Mouse (Mus musculus): ENCODE results near the gene Tsks. TPM values are rescaled to one million over a fixed set of nuclear protein-coding genes. Genes with fewer than 3 reads are reported as not detected.

Gene Tsks
- polyA plus RNA-seq, 1 experiment from 2014 or later: not detected

- Histone ChIP-seq H3K4me1 (peaks cover 30% of the 10 kb centered on the region), H3K4me3 (no peak overlapping the region), H3K27ac (no peak overlapping the region), H3K9me3 (replicated peaks) (no peaks in the 10 kb centered on the region), H3K36me3 (no peaks in the 10 kb centered on the region), H3K4me2 (no peak overlapping the region), H3K27me3 (replicated peaks) (peaks cover 7% of the 10 kb centered on the region; the same call in 1 of the 2 replicates), H3K9ac (no peak overlapping the region)
- ATAC-seq: no peak
- 65% methylated on average over 5 of the region's 5 CpGs for WGBS (ENCODE audit: insufficient replicate concordance)
These were observed 19.8 kb downstream of the Tsks start for GRCm38 (mm10) chr7:44962831-44963230.

- peaks cover 7% of the 10 kb centered on the region; the same call in 1 of the 2 replicates for H3K27me3 ChIP-seq (replicated peaks)
- 87% methylated on average over 13 of the region's 13 CpGs for WGBS (ENCODE audit: insufficient replicate concordance)
- ATAC-seq: no peak
These were observed 22.0 kb downstream of the Tsks start for GRCm38 (mm10) chr7:44964990-44965389.

GRCm38 (mm10) chr7:44965975-44966374, 23.0 kb downstream of the Tsks start:
- no peak overlapping the region for H3K9ac ChIP-seq
- H3K9me3 ChIP-seq (replicated peaks): no peaks in the 10 kb centered on the region
- peaks cover 4% of the 10 kb centered on the region; the same call in 1 of the 2 replicates for H3K27me3 ChIP-seq (replicated peaks)
- peaks cover 40% of the 10 kb centered on the region for H3K4me1 ChIP-seq
- H3K36me3 ChIP-seq: no peaks in the 10 kb centered on the region
- no peak for ATAC-seq
- no peak overlapping the region for H3K4me2 ChIP-seq
- H3K27ac ChIP-seq: no peak overlapping the region
- H3K4me3 ChIP-seq: no peak overlapping the region
- 59% methylated on average over 7 of the region's 7 CpGs for WGBS (ENCODE audit: insufficient replicate concordance)

More at GRCm38 (mm10) chr7:44964990-44965389, 22.0 kb downstream of the Tsks start:
- Histone ChIP-seq H3K27ac (no peak overlapping the region), H3K4me2 (no peak overlapping the region), H3K9ac (no peak overlapping the region), H3K36me3 (no peaks in the 10 kb centered on the region), H3K9me3 (replicated peaks) (no peaks in the 10 kb centered on the region), H3K4me3 (no peak overlapping the region), H3K4me1 (peaks cover 31% of the 10 kb centered on the region)

- no peak for ATAC-seq
- Histone ChIP-seq H3K27ac (no peak overlapping the region), H3K36me3 (no peaks in the 10 kb centered on the region), H3K4me2 (no peak overlapping the region), H3K9me3 (replicated peaks) (no peaks in the 10 kb centered on the region), H3K27me3 (replicated peaks) (0 out of 2 replicates have a peak, but pooled peaks cover 10% of the 10 kb centered on the region), H3K9ac (no peak overlapping the region), H3K4me1 (peaks cover 47% of the 10 kb centered on the region), H3K4me3 (no peak overlapping the region)
- WGBS (ENCODE audit: insufficient replicate concordance): 51% methylated on average over 15 of the region's 15 CpGs
These were observed 23.6 kb downstream of the Tsks start for GRCm38 (mm10) chr7:44966638-44967037.

- no peaks in the 10 kb centered on the region for H3K9me3 ChIP-seq (replicated peaks)
- whole genome bisulfite sequencing (ENCODE audit: insufficient replicate concordance): under 1% methylated on average over 36 of the region's 36 CpGs
- peak; percentile 87 for ATAC-seq
- peak overlapping the region; percentile 55 for H3K4me3 ChIP-seq
- H3K4me2 ChIP-seq: peak overlapping the region; percentile 82
- H3K9ac ChIP-seq: peak overlapping the region; percentile 47
- peaks cover 57% of the 10 kb centered on the region for H3K4me1 ChIP-seq
- peaks cover 2% of the 10 kb centered on the region; the same call in 1 of the 2 replicates for H3K36me3 ChIP-seq
- peak overlapping the region; percentile 63; the same call in 1 of the 2 replicates for H3K27ac ChIP-seq
- H3K27me3 ChIP-seq (replicated peaks): 0 out of 2 replicates have a peak, but pooled peaks cover 10% of the 10 kb centered on the region
These were observed 27.3 kb downstream of the Tsks start for GRCm38 (mm10) chr7:44970231-44970691.

GRCm38 (mm10) chr7:44971142-44971541, 28.1 kb downstream of the Tsks start:
- Histone ChIP-seq H3K4me1 (peaks cover 66% of the 10 kb centered on the region), H3K4me3 (peak overlapping the region; percentile 55; the same call in 1 of the 2 replicates), H3K9me3 (replicated peaks) (no peaks in the 10 kb centered on the region), H3K36me3 (peaks cover 10% of the 10 kb centered on the region), H3K9ac (no peak overlapping the region), H3K27me3 (replicated peaks) (0 out of 2 replicates have a peak, but pooled peaks cover 10% of the 10 kb centered on the region), H3K4me2 (peak overlapping the region; percentile 82), H3K27ac (no peak overlapping the region)
- 53% methylated on average over 7 of the region's 7 CpGs for WGBS (ENCODE audit: insufficient replicate concordance)
- no peak for ATAC-seq

- Histone ChIP-seq H3K4me2 (peak overlapping the region; percentile 68), H3K4me1 (peaks cover 51% of the 10 kb centered on the region), H3K9me3 (replicated peaks) (no peaks in the 10 kb centered on the region), H3K4me3 (peak overlapping the region; percentile 40), H3K27me3 (replicated peaks) (0 out of 2 replicates have a peak, but pooled peaks cover 10% of the 10 kb centered on the region), H3K36me3 (peaks cover 35% of the 10 kb centered on the region), H3K9ac (peak overlapping the region; percentile 38; the same call in 1 of the 2 replicates), H3K27ac (peak overlapping the region; percentile 58; the same call in 1 of the 2 replicates)
- WGBS (ENCODE audit: insufficient replicate concordance): 49% methylated on average over 14 of the region's 14 CpGs
- ATAC-seq: no peak
These were observed 30.6 kb downstream of the Tsks start for GRCm38 (mm10) chr7:44973415-44974130.

GRCm38 (mm10) chr7:44974383-44975116, 31.5 kb downstream of the Tsks start, which contains the start of gene Cpt1c:
Gene Cpt1c, minus strand, starts transcription at chr7:44974851.
- H3K27ac ChIP-seq: peak within 1 kb of the TSS; percentile 59
- H3K9ac ChIP-seq: peak within 1 kb of the TSS; percentile 47
- H3K4me3 ChIP-seq: peak within 1 kb of the TSS; percentile 40
- peaks cover 51% of the 10 kb centered on the region for H3K4me1 ChIP-seq
- peak within 1 kb of the TSS; percentile 68 for H3K4me2 ChIP-seq
- WGBS (ENCODE audit: insufficient replicate concordance): 7% methylated on average over 22 of the region's 22 CpGs
- H3K9me3 ChIP-seq (replicated peaks): no peaks in the 10 kb centered on the region
- peaks cover 44% of the 10 kb centered on the region for H3K36me3 ChIP-seq
- peak; percentile 40; the same call in 1 of the 2 replicates for ATAC-seq
- H3K27me3 ChIP-seq (replicated peaks): 0 out of 2 replicates have a peak, but pooled peaks cover 10% of the 10 kb centered on the region

GRCm38 (mm10) chr7:44975117-44975419, 32.1 kb downstream of the Tsks start:
- peak overlapping the region; percentile 59 for H3K27ac ChIP-seq
- WGBS (ENCODE audit: insufficient replicate concordance): 28% methylated on average over 6 of the region's 6 CpGs

GRCm38 (mm10) chr7:44978300-44978699, 35.3 kb downstream of the Tsks start:
- Histone ChIP-seq H3K27me3 (replicated peaks) (no peaks in the 10 kb centered on the region), H3K4me2 (no peak overlapping the region), H3K9me3 (replicated peaks) (no peaks in the 10 kb centered on the region), H3K36me3 (peaks cover 82% of the 10 kb centered on the region), H3K27ac (no peak overlapping the region), H3K4me3 (no peak overlapping the region), H3K9ac (no peak overlapping the region), H3K4me1 (peaks cover 31% of the 10 kb centered on the region)
- ATAC-seq: no peak
- 87% methylated on average over 3 of the region's 3 CpGs for WGBS (ENCODE audit: insufficient replicate concordance)

More at GRCm38 (mm10) chr7:44975117-44975419, 32.1 kb downstream of the Tsks start:
- H3K4me3 ChIP-seq: peak overlapping the region; percentile 40; the same call in 1 of the 2 replicates
- 0 out of 2 replicates have a peak, but pooled peaks cover 10% of the 10 kb centered on the region for H3K27me3 ChIP-seq (replicated peaks)
- no peak overlapping the region for H3K9ac ChIP-seq
- peak overlapping the region; percentile 68 for H3K4me2 ChIP-seq
- peaks cover 50% of the 10 kb centered on the region for H3K36me3 ChIP-seq
- no peaks in the 10 kb centered on the region for H3K9me3 ChIP-seq (replicated peaks)
- peaks cover 46% of the 10 kb centered on the region for H3K4me1 ChIP-seq
- ATAC-seq: no peak

- H3K36me3 ChIP-seq: peaks cover 78% of the 10 kb centered on the region
- no peak overlapping the region for H3K4me3 ChIP-seq
- no peak for ATAC-seq
- WGBS (ENCODE audit: insufficient replicate concordance): 79% methylated on average over 8 of the region's 8 CpGs
- peaks cover 28% of the 10 kb centered on the region for H3K4me1 ChIP-seq
- H3K9ac ChIP-seq: no peak overlapping the region
- H3K27me3 ChIP-seq (replicated peaks): no peaks in the 10 kb centered on the region
- no peak overlapping the region for H3K4me2 ChIP-seq
- H3K9me3 ChIP-seq (replicated peaks): no peaks in the 10 kb centered on the region
- no peak overlapping the region for H3K27ac ChIP-seq
These were observed 38.5 kb downstream of the Tsks start for GRCm38 (mm10) chr7:44981539-44981938.

Data from liver, embryonic 12.5 days (tissue).